Mouse (Mus musculus): ENCODE data around the gene Phkg1. TPM values are rescaled to one million over a fixed set of nuclear protein-coding genes. Genes with fewer than 3 reads are reported as not detected.
"Not testable (repeated sequence)": the region's sequence is repeated elsewhere in the genome, so short reads cannot be mapped to it uniquely, and the experiment has no call there.

The Phkg1 gene
- total RNA-seq (2021), result 1 to 10 TPM; 3.2 to 5.7 TPM

GRCm38 (mm10) chr5:129898449-129898848, at the start of gene Phkg1:
Gene Phkg1, minus strand, starts transcription at chr5:129898549.
- intact Hi-C loops (cut with DNase I), result no loop called here
- no peak for DNase-seq

- intact Hi-C loops (cut with DNase I), result no loop called here
- no peak for DNase-seq
Observed at GRCm38 (mm10) chr5:129947528-129948033, 49.2 kb upstream of the Phkg1 start.

- intact Hi-C loops (cut with DNase I), result no loop called here
- no peak for DNase-seq
Observed at GRCm38 (mm10) chr5:129943402-129943801, 45.1 kb upstream of the Phkg1 start.

- intact Hi-C loops (cut with DNase I), result not testable (repeated sequence)
- DNase-seq, result peak; percentile 46 to 48
Observed at GRCm38 (mm10) chr5:129942073-129942939, 44.0 kb upstream of the Phkg1 start.

GRCm38 (mm10) chr5:129941495-129942045, 43.2 kb upstream of the Phkg1 start, which contains the start of gene Vkorc1l1:
Gene Vkorc1l1, plus strand, starts transcription at chr5:129941970.
- intact Hi-C loops (cut with DNase I), result loop anchor here (2.0 kb wide), 1 partner anchor 33 kb away; the partner anchor contains the start of gene Nupr1l

GRCm38 (mm10) chr5:129940736-129941494, 42.6 kb upstream of the Phkg1 start:
- intact Hi-C loops (cut with DNase I), result loop anchor here (2.0 kb wide), 1 partner anchor 32 kb away; the partner anchor contains the start of gene Nupr1l
- no peak for DNase-seq

More at GRCm38 (mm10) chr5:129941495-129942045, 43.2 kb upstream of the Phkg1 start, which contains the start of gene Vkorc1l1:
- peak; percentile 98 to 99 for DNase-seq

- intact Hi-C loops (cut with DNase I), result loop anchor here (2.0 kb wide), 1 partner anchor 31 kb away; the partner anchor contains the start of gene Nupr1l
Observed at GRCm38 (mm10) chr5:129940281-129940680, 41.9 kb upstream of the Phkg1 start.

GRCm38 (mm10) chr5:129936941-129937340, 38.6 kb upstream of the Phkg1 start:
- intact Hi-C loops (cut with DNase I), result no loop called here
- DNase-seq, result no peak

More at GRCm38 (mm10) chr5:129940281-129940680, 41.9 kb upstream of the Phkg1 start:
- DNase-seq, result peak in 1 of 2 experiments; percentile 9

GRCm38 (mm10) chr5:129929924-129930855, 31.8 kb upstream of the Phkg1 start:
- intact Hi-C loops (cut with DNase I), result no loop called here

GRCm38 (mm10) chr5:129925933-129926332, 27.6 kb upstream of the Phkg1 start:
- no peak for DNase-seq
- intact Hi-C loops (cut with DNase I), result no loop called here

More at GRCm38 (mm10) chr5:129929924-129930855, 31.8 kb upstream of the Phkg1 start:
- no peak for DNase-seq

GRCm38 (mm10) chr5:129924820-129925452, 26.6 kb upstream of the Phkg1 start:
- intact Hi-C loops (cut with DNase I), result no loop called here
- DNase-seq, result no peak

- no peak for DNase-seq
- intact Hi-C loops (cut with DNase I), result no loop called here
Observed at GRCm38 (mm10) chr5:129921972-129922371, 23.6 kb upstream of the Phkg1 start.

- DNase-seq, result no peak
- intact Hi-C loops (cut with DNase I), result no loop called here
Observed at GRCm38 (mm10) chr5:129919320-129919719, 21.0 kb upstream of the Phkg1 start.

GRCm38 (mm10) chr5:129918752-129919151, 20.4 kb upstream of the Phkg1 start:
- DNase-seq, result no peak
- intact Hi-C loops (cut with DNase I), result no loop called here

- no peak for DNase-seq
- intact Hi-C loops (cut with DNase I), result no loop called here
Observed at GRCm38 (mm10) chr5:129918065-129918651, 19.8 kb upstream of the Phkg1 start.

GRCm38 (mm10) chr5:129915491-129915890, 17.1 kb upstream of the Phkg1 start:
- intact Hi-C loops (cut with DNase I); DNase-seq: not testable (repeated sequence)

- peak; percentile 9 to 26 for DNase-seq
- intact Hi-C loops (cut with DNase I), result no loop called here
Observed at GRCm38 (mm10) chr5:129914024-129914423, 15.7 kb upstream of the Phkg1 start.

- DNase-seq, result no peak
- intact Hi-C loops (cut with DNase I), result loop anchor here (2.0 kb wide), 1 partner anchor 31 kb away; the partner anchor contains the start of gene Vkorc1l1
Observed at GRCm38 (mm10) chr5:129909591-129909990, 11.2 kb upstream of the Phkg1 start.
